Mouse (Mus musculus) C2C12 (cell line): ENCODE measurements around the gene Atp13a2. TPM values are rescaled to one million over a fixed set of nuclear protein-coding genes. Genes with fewer than 3 reads are reported as not detected.

ENCODE experiments used
- H3K27me3 ChIP-seq: one replicate; pipeline ENCODE4 v1.6.1; 2011; ENCODE audit not compliant: control insufficient read depth, insufficient read depth, insufficient read length
- H3K36me3 ChIP-seq: one replicate; pipeline ENCODE4 v1.6.1; 2011; ENCODE audit not compliant: control insufficient read depth, insufficient read depth
- H3K4me3 ChIP-seq: one replicate; pipeline ENCODE4 v1.5.1; 2011; ENCODE audit warnings: mild to moderate bottlenecking, control low read depth; ENCODE audit not compliant: poor library complexity, insufficient read depth, severe bottlenecking
- H3K79me2 ChIP-seq: one replicate; pipeline ENCODE4 v1.6.1; 2011; ENCODE audit not compliant: control insufficient read depth, insufficient read depth
- H3K79me3 ChIP-seq: one replicate; pipeline ENCODE4 v1.6.1; 2011; ENCODE audit warnings: low read depth, control low read depth
- H3ac ChIP-seq: one replicate; pipeline ENCODE3; 2011; ENCODE audit warnings: low read depth; ENCODE audit not compliant: control insufficient read depth, insufficient read length
- CEBPB ChIP-seq: IDR thresholded peaks from one replicate; pipeline ENCODE4 v1.6.1; 2011; ENCODE audit warnings: low read depth, mild to moderate bottlenecking, control low read depth, moderate library complexity
- CTCF ChIP-seq: IDR thresholded peaks from one replicate; pipeline ENCODE4 v1.5.1; 2011; ENCODE audit not compliant: control insufficient read depth, insufficient read depth, insufficient read length
- FOSL1 ChIP-seq: IDR thresholded peaks from one replicate; pipeline ENCODE4 v1.8.0; 2011; ENCODE audit warnings: mild to moderate bottlenecking, low read length; ENCODE audit not compliant: poor library complexity, insufficient read depth, severe bottlenecking
- MAX ChIP-seq: IDR thresholded peaks from one replicate; pipeline ENCODE4 v1.6.1; 2011; ENCODE audit warnings: mild to moderate bottlenecking, control low read depth
- MYOD1 ChIP-seq: IDR thresholded peaks from one replicate; pipeline ENCODE4 v1.6.1; 2011; ENCODE audit warnings: low read depth; ENCODE audit not compliant: control insufficient read depth, insufficient read length
- MYOG ChIP-seq: IDR thresholded peaks from one replicate; pipeline ENCODE4 v1.6.1; 2011; ENCODE audit not compliant: control insufficient read depth, insufficient read length; ENCODE audit errors: extremely low read depth
- USF1 ChIP-seq: IDR thresholded peaks from one replicate; pipeline ENCODE4 v1.6.1; 2011; ENCODE audit warnings: low read depth, mild to moderate bottlenecking, control low read depth, moderate library complexity
- polyA plus RNA-seq: library from polyadenylated mRNA; unstranded; fragments of >200 nt; fragmentation: generic; extraction: Trizol; gene quantifications from one replicate; pipeline ENCODE4 v1.2.1, GENCODE M21; 2012; ENCODE audit warnings: missing spikeins

Atp13a2 gene
- polyA plus RNA-seq, 1 experiment: 17.1 TPM

DNA sequence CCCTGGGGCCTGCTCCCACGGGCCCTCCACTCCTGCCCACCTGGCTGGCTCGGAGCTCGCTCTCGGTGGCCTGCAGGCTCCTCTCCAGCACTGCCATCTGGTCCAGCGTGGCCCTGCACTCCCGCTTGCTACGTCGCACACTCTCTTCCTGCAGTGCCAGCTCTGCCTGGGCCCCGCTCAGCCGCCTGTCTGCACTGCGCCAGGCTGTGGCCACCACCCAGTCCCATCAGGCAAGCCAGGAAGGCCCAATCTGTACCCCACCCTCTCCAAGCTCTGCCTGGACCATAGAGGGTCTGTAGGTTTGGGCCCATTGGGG, 34.9 kb downstream of the Atp13a2 start:
- TF ChIP-seq MYOG (no peak), CTCF (no peak), MYOD1 (no peak), CEBPB (no peak), MAX (no peak), USF1 (no peak), FOSL1 (no peak)
- Histone ChIP-seq H3K79me3 (no peaks in the 10 kb centered on the region), H3K36me3 (no peaks in the 10 kb centered on the region), H3ac (no peak overlapping the region), H3K79me2 (no peaks in the 10 kb centered on the region), H3K4me3 (no peak overlapping the region), H3K27me3 (no peaks in the 10 kb centered on the region)

DNA sequence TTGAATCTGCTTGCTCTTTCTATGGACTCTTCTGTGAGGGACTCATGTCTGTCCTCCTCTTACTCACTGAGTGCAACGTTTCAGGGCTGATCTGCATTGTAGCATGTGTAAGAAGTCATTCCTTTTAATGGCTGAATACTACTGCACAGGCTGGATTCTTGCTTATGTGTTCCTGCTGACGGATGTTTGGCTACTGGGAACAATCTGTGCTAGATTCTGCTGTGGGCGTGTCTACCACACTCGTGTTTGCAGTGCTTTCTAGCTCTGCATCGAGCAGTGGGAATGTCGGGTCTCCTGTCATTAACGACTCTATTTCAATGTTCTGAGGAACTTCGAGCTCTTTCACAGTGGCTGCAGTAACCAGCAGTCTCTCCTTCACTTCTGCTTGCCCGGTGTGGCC, 37.4 kb downstream of the Atp13a2 start:
- Histone ChIP-seq H3K27me3 (no peaks in the 10 kb centered on the region), H3K4me3 (no peak overlapping the region), H3K79me3 (no peaks in the 10 kb centered on the region), H3K36me3 (no peaks in the 10 kb centered on the region), H3K79me2 (no peaks in the 10 kb centered on the region), H3ac (no peak overlapping the region)
- no peak for TF ChIP-seq USF1
- TF ChIP-seq MAX: no peak
- TF ChIP-seq MYOD1: no peak
- TF ChIP-seq CTCF: no peak
- no peak for TF ChIP-seq CEBPB
- TF ChIP-seq FOSL1: no peak
- TF ChIP-seq MYOG: no peak

DNA sequence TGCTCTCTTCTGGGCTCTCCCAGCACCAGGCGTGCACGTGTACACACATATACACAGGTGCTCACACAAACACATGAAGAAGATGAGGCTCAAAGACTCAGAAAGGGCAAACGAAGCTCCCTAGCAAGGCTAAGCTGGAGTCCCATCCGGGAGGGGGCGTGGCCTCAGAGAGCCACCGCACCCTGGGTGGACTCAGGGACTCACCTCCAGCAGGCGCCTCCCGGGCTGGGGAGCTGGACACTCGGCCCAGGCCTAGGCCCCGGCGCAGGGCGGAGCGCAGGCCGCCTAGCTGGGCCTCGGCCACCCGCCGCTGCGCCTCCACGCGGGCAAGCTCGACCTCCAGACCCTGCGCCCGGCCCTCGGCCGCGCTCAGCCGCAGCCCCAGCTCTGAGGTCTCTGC, 38.3 kb downstream of the Atp13a2 start:
- Histone ChIP-seq H3K4me3 (no peak overlapping the region), H3K36me3 (no peaks in the 10 kb centered on the region), H3K27me3 (no peaks in the 10 kb centered on the region), H3K79me3 (no peaks in the 10 kb centered on the region), H3ac (no peak overlapping the region), H3K79me2 (no peaks in the 10 kb centered on the region)
- no peak for TF ChIP-seq MAX
- no peak for TF ChIP-seq USF1
- no peak for TF ChIP-seq MYOD1
- TF ChIP-seq CEBPB: no peak
- TF ChIP-seq CTCF: no peak
- no peak for TF ChIP-seq MYOG

DNA sequence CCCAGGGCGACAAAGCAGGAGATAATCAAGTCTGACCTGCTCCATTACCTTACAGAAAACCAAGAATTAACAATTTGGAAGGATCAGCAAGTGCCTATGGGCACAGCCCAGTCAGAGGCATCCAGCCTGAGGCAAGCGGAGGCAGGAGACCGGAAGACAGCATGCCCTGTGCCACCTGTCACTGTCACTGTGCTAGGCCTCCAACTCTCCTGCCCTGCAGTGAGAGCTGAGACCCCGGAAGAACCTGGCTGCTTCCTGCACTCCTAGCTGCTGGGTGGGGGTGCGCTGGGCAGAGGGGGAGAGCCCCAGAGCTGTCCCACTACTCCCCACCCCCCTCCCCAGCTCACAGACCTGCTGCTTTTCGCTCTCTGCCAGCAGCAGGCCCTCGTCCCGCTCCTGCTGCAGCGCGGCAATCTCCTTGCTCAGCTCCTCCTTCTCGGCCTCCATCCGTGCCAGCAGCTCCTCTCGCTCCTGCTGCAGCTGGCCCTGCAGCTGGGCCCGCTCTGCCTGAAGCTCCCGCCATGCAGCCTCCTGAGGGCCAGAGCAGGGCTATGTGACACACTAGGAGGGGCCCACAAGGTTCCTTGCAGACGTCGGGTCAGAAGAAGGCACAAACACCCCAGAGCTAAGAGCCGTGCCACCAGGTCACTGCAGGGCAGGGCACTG, 44.0 kb downstream of the Atp13a2 start:
- H3K36me3 ChIP-seq: no peaks in the 10 kb centered on the region
- TF ChIP-seq CEBPB: no peak
- TF ChIP-seq MYOD1: no peak
- TF ChIP-seq FOSL1: no peak
- no peak for TF ChIP-seq MAX
- no peak for TF ChIP-seq MYOG
- no peak for TF ChIP-seq USF1
- TF ChIP-seq CTCF: no peak
- no peak overlapping the region for H3ac ChIP-seq
- H3K27me3 ChIP-seq: no peaks in the 10 kb centered on the region
- H3K79me3 ChIP-seq: no peaks in the 10 kb centered on the region
- no peaks in the 10 kb centered on the region for H3K79me2 ChIP-seq
- H3K4me3 ChIP-seq: no peak overlapping the region

DNA sequence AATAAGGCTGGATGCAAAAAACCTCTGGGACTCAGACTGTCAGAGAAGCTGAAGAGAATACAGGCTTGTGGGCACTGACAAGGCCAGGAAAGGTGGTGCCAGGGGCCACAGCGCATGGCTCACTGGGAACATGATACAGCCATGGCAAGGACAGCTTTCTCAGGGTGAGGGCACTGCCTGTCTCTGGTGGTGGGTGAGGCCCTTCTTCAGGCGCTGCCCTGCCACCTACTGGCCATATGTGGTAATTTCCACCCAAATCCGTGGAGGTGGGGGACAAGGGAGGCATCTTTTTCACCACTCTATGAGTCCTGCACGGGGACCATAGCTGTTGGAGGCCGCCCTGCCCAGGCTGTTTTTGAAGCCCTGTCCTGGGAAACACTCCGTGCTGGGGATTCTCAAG, 45.1 kb downstream of the Atp13a2 start:
- no peaks in the 10 kb centered on the region for H3K36me3 ChIP-seq
- no peaks in the 10 kb centered on the region for H3K27me3 ChIP-seq
- H3K4me3 ChIP-seq: no peak overlapping the region
- TF ChIP-seq CEBPB: no peak
- TF ChIP-seq CTCF: peak; percentile 88
- H3ac ChIP-seq: no peak overlapping the region
- no peaks in the 10 kb centered on the region for H3K79me3 ChIP-seq
- no peaks in the 10 kb centered on the region for H3K79me2 ChIP-seq

DNA sequence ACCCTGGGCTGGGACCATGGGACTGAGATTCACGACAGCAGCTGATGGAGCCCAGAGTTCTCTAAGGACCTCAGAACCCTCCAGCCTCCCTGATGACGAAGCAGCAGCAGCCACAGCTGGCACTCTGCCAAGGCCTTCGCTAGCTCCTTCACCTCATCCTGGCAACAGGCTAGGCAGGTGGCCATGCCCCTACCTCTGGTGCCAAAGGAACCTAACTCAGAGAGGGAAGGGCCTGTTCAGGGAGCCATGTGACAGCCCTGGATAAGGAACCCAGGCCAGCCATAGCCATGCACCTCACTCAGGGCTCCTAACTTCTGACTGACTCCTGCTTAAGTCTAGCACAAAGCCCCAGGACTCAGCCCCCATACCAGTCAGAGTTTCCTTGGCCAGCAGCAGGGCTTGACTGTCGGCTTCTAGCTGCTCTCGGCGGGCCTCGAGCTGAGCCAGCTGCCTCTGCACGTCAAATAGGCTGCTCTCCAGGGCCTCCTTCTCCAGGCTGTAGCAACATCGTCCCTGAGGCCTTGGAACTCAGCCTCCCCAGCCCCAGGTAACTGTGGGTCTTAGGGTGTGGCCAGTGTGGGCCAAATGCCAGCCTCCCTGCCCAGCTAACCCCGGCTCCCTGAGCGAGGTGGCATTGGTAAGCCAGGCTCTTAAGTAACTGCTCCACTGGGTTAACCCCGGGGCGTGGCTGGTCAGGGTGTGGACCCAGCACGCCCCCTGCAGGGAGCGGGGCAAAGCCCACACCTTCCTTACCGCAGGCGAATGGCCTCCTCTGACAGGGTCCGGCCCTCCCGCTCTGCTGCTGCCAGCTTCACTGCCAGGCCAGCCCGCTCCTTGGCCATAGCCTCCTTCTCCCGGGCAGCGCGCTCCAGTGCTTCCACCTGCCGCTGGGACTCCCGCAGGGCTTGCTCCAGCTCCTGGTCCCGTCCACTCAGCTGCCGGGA, 47.2 kb downstream of the Atp13a2 start:
- Histone ChIP-seq H3K4me3 (no peak overlapping the region), H3K36me3 (no peaks in the 10 kb centered on the region), H3K79me3 (no peaks in the 10 kb centered on the region), H3K27me3 (no peaks in the 10 kb centered on the region), H3ac (no peak overlapping the region), H3K79me2 (no peaks in the 10 kb centered on the region)
- TF ChIP-seq MAX: no peak
- no peak for TF ChIP-seq CTCF
- TF ChIP-seq MYOG: no peak
- no peak for TF ChIP-seq USF1
- no peak for TF ChIP-seq MYOD1
- TF ChIP-seq CEBPB: no peak
- no peak for TF ChIP-seq FOSL1
